Mouse (Mus musculus) stomach, postnatal 0 days (tissue): ENCODE measurements around the gene Batf3.

ENCODE experiments used
- CTCF ChIP-seq: IDR thresholded peaks from 2 replicates; pipeline ENCODE4 v1.5.1; 2016; ENCODE audit warnings: antibody characterized with exemption, low read depth, mild to moderate bottlenecking, moderate library complexity
- EP300 ChIP-seq: optimal IDR thresholded peaks from 2 replicates; pipeline ENCODE3; 2016; ENCODE audit warnings: antibody characterized with exemption

- TF ChIP-seq CTCF (no peak), EP300 (no peak)
Measured at GRCm38 (mm10) chr1:191086960-191087359, 10.7 kb upstream of the Batf3 start.
